Mouse (Mus musculus) midbrain, postnatal 0 days (tissue): Measurements from ENCODE around the gene Mthfd1l. TPM values are rescaled to one million over a fixed set of nuclear protein-coding genes. Genes with fewer than 3 reads are reported as not detected.

Experiments used
- ATAC-seq: fragments of 200-750 bp; cut with Nextera tagmentation; 2 replicates; pipeline ENCODE4 v1.8.0; 2017; ENCODE audit warnings: moderate number of reproducible peaks, mild to moderate bottlenecking, moderate TSS enrichment, moderate library complexity; ENCODE audit not compliant: low FRiP score
- DNase-seq: peaks from one replicate; pipeline ENCODE4 v3.0.0-alpha.2; 2015; ENCODE audit warnings: low spot score
- H3K27ac ChIP-seq: fragments of 300-500 bp; sonication (generic); 2 replicates; pipeline ENCODE4 v1.5.1; 2014; ENCODE audit warnings: low read depth, mild to moderate bottlenecking, low read length, mixed read lengths
- H3K27me3 ChIP-seq: fragments of 300-500 bp; sonication (generic); 2 replicates; pipeline ENCODE4 v1.6.1; 2014; ENCODE audit warnings: low read length, control low read depth, mixed read lengths; ENCODE audit not compliant: insufficient read depth
- H3K36me3 ChIP-seq: fragments of 300-500 bp; sonication (generic); 2 replicates; pipeline ENCODE4 v1.6.1; 2014; ENCODE audit warnings: low read length, control low read depth, mixed read lengths; ENCODE audit not compliant: insufficient read depth
- H3K4me1 ChIP-seq: fragments of 300-500 bp; sonication (generic); 2 replicates; pipeline ENCODE4 v1.6.1; 2014; ENCODE audit warnings: mild to moderate bottlenecking, control low read depth, antibody characterized with exemption, low read length, mixed read lengths; ENCODE audit not compliant: insufficient read depth
- H3K4me2 ChIP-seq: fragments of 300-500 bp; sonication (generic); 2 replicates; pipeline ENCODE4 v1.6.1; 2014; ENCODE audit warnings: low read depth, mild to moderate bottlenecking, low read length, mixed read lengths; ENCODE audit not compliant: poor library complexity, severe bottlenecking
- H3K4me3 ChIP-seq: fragments of 300-500 bp; sonication (generic); 2 replicates; pipeline ENCODE4 v1.5.1; 2014; ENCODE audit warnings: low read depth, mild to moderate bottlenecking, low read length, moderate library complexity
- H3K9ac ChIP-seq: fragments of 300-500 bp; sonication (generic); replicated peaks from 2 replicates; pipeline ENCODE4 v1.6.1; 2014; ENCODE audit warnings: mild to moderate bottlenecking, low read length, moderate library complexity, mixed read lengths; ENCODE audit not compliant: poor library complexity, severe bottlenecking
- H3K9me3 ChIP-seq: fragments of 300-500 bp; sonication (generic); 2 replicates; pipeline ENCODE4 v1.6.1; 2016; ENCODE audit warnings: low read length, control low read depth
- CTCF ChIP-seq: IDR thresholded peaks from 2 replicates; pipeline ENCODE4 v1.5.1; 2016; ENCODE audit warnings: antibody characterized with exemption, mild to moderate bottlenecking
- WGBS: fragments of 180-500 bp; shearing (Covaris S2); extraction: QIAGEN DNeasy Blood & Tissue Kit; methylation state at CpG from one replicate; pipeline ENCODE4 v1.1.7; 2014; 5-methylcytosine and 5-hydroxymethylcytosine counted together
- polyA plus RNA-seq: library from polyadenylated mRNA; unstranded; fragments of >200 nt; fragmentation: Nextera tagmentation; extraction: Ambion mirVana; gene quantifications from 2 replicates; pipeline ENCODE4 v1.2.1, GENCODE M21; 2015
- total RNA-seq: library from RNA; depleted of rRNA; stranded (reverse); fragments of >200 nt; gene quantifications from 2 replicates; pipeline ENCODE4 v1.2.3, GENCODE M21; 2014

Gene Mthfd1l
- total and polyA plus RNA-seq, 2 experiments from 2014 or later: 7.9 to 9.2 TPM

DNA sequence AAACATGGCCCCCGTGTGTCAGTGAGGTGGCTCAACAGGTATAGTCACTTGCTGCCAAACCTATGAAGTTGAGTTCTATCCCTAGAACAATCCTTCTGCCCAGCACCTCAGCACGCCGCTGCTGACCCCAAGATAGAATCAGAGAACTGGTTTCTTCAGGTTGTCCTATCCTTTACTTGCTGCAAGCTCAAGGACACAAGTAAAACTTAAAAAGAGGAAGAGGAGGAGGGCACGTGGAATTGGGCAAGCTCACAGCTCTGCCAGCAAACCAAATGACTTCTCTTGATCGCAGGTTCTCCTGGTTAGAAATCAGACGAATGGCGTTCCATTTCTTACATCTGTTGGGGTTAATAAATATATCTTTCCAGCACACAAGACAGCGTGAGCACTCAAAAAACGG is 681 bp upstream of the Mthfd1l start:
- Histone ChIP-seq H3K27ac (no peak overlapping the region), H3K4me2 (no peak overlapping the region), H3K9me3 (no peaks in the 10 kb centered on the region), H3K27me3 (no peaks in the 10 kb centered on the region), H3K4me1 (no peaks in the 10 kb centered on the region), H3K9ac (no peak overlapping the region), H3K4me3 (no peak overlapping the region), H3K36me3 (no peaks in the 10 kb centered on the region)
- WGBS: 88% methylated on average over 9 of the region's 9 CpGs
- no peak for ATAC-seq
- TF ChIP-seq CTCF: no peak
- no peak for DNase-seq

DNA sequence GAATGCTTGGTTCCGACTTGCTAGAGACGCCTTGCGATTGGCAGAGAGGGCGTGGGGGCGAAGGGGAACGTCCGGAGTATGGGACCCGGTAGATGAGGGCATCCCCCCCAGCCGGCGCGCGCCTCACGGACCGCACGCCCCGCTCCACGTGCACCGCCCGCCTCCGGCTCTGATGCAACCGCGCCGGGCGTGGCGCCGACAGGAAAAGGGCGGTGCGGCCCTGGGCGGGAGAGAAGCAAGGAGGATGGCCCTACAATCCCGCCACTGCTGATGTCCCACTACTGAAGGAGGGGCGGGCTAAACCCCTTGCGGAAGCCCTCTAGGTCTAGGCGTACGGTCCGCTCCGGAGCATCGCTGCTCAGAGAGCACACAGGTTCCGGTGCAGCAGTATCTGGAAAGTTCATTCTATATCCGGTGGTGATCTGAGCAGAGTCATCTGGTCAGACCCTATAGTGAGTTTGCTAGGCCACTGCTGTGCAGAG is 712 bp downstream of the Mthfd1l start:
- DNase-seq: peak; percentile 85
- no peaks in the 10 kb centered on the region for H3K27me3 ChIP-seq
- peak overlapping the region; percentile 86 for H3K27ac ChIP-seq
- WGBS: 0% methylated on average over 26 of the region's 39 CpGs
- no peaks in the 10 kb centered on the region for H3K4me1 ChIP-seq
- peak overlapping the region; percentile 92 for H3K4me2 ChIP-seq
- H3K4me3 ChIP-seq: peak overlapping the region; percentile 83
- peak overlapping the region; percentile 77 for H3K9ac ChIP-seq
- H3K36me3 ChIP-seq: no peaks in the 10 kb centered on the region
- no peaks in the 10 kb centered on the region for H3K9me3 ChIP-seq
- TF ChIP-seq CTCF: no peak; the same call in 1 of the 2 replicates
- ATAC-seq: peak; percentile 87

DNA sequence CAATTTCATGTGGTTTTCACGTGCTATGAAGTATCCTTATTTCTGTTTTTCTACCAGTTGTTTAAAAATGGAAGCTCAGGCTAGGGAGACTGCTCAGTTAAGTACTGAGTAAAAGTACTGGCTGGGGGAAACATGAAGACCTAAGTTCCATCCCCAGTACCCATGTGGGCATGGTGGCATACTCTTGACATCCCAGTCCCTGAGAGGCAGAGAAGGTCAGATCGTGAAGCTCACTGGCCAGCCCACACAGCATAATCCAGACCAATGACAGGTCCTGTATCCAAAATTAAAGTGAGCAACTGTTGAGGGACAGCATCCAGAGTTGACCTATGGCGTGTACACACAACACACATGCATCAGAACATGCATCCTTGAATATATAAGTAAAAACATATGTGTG is 1.5 kb downstream of the Mthfd1l start:
- no peaks in the 10 kb centered on the region for H3K27me3 ChIP-seq
- H3K36me3 ChIP-seq: no peaks in the 10 kb centered on the region
- DNase-seq (no peak), ATAC-seq (no peak)
- no peak overlapping the region for H3K9ac ChIP-seq
- TF ChIP-seq CTCF: no peak
- no peak overlapping the region for H3K4me3 ChIP-seq
- H3K9me3 ChIP-seq: no peaks in the 10 kb centered on the region
- peak overlapping the region; percentile 92; the same call in 1 of the 2 replicates for H3K4me2 ChIP-seq
- H3K4me1 ChIP-seq: no peaks in the 10 kb centered on the region
- WGBS: 77% methylated on average over 3 of the region's 3 CpGs
- no peak overlapping the region for H3K27ac ChIP-seq

DNA sequence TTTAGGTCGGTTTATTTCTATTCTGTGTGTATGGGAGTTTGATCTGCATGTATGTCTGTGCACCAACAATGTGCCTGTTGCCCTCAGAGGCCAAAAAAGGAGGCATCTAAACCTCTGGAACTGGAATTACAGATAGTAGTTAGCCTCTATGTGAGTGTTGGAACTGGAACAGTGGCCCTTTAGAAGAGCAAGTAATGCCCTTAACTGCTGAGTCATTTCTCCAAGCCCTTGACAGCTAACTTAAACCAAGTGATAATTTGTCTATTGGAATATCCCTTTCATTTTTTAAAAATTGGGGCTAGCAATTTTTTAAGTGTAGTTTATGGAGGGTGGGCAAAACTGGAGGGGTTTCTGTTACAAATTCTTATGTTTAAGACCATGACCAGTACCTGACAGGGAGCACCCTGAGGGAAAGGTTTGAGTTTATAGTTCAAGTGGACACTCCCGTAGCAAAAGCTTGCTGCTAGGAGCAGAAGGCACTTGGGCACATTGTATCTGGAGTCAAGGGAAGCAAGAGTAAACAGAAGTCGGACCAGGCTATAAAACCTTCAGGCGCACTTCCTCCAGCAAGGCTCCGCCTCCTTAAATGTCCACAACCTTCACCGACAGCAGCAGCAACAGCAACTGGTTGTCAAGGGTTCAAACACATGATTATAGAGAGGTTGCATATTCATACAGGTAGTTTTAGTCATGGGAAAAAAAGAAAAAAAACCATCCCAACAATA is 3.1 kb downstream of the Mthfd1l start:
- TF ChIP-seq CTCF: no peak
- WGBS: 86% methylated on average over 6 of the region's 6 CpGs
- no peak for DNase-seq
- no peaks in the 10 kb centered on the region for H3K4me1 ChIP-seq
- H3K27ac ChIP-seq: no peak overlapping the region
- H3K4me3 ChIP-seq: no peak overlapping the region
- no peak overlapping the region for H3K4me2 ChIP-seq
- no peak for ATAC-seq
- no peaks in the 10 kb centered on the region for H3K27me3 ChIP-seq
- H3K9me3 ChIP-seq: no peaks in the 10 kb centered on the region
- H3K36me3 ChIP-seq: peaks cover 6% of the 10 kb centered on the region
- H3K9ac ChIP-seq: no peak overlapping the region

DNA sequence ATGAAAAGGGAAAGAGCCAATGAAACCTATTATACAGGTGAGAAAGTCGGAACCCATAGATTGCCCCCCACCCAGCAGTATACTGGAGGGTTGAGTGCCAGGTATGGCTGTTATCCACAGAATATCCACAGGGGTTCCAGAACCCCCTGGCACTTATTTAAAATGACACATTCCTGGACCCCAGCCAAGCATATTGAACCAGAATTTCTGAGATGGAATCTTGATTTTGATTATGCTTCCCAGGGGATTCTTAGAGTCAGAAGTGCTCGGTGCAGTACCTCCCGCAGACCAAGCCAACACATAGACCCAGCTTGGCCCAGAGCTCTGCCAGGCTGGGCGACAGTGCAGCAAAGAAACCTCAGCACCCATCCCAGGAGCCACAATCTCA is 3.7 kb downstream of the Mthfd1l start:
- Histone ChIP-seq H3K4me3 (no peak overlapping the region), H3K9ac (no peak overlapping the region), H3K4me1 (no peaks in the 10 kb centered on the region), H3K9me3 (no peaks in the 10 kb centered on the region), H3K27me3 (no peaks in the 10 kb centered on the region), H3K4me2 (no peak overlapping the region), H3K36me3 (peaks cover 7% of the 10 kb centered on the region), H3K27ac (no peak overlapping the region)
- DNase-seq (no peak), ATAC-seq (no peak)
- TF ChIP-seq CTCF: no peak
- WGBS: 75% methylated on average over 4 of the region's 4 CpGs

DNA sequence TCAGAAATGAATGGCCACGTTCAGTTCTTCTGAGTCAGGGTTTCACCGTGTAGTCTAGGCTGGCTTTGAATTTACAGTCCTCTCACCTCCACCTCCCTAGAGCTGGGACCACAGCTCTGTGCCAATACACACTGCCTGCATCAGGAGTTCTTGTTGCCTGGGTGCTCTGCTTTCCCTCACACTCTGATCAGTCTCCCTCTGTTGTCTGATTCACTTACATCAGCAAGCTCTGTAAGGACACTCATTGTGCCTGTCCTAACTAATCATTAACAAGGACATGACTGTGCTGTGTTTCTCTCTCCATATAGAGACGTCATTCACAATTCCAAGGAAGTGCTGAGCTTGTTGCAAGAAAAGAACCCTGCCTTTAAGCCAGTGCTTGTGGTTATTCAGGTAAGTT is 5.4 kb downstream of the Mthfd1l start:
- no peak for TF ChIP-seq CTCF
- Histone ChIP-seq H3K27ac (no peak overlapping the region), H3K9ac (no peak overlapping the region), H3K4me1 (no peaks in the 10 kb centered on the region), H3K36me3 (peaks cover 7% of the 10 kb centered on the region), H3K4me2 (no peak overlapping the region), H3K4me3 (no peak overlapping the region), H3K27me3 (no peaks in the 10 kb centered on the region), H3K9me3 (no peaks in the 10 kb centered on the region)
- no peak for ATAC-seq
- WGBS: 74% methylated on average over 3 of the region's 3 CpGs
- DNase-seq: peak; percentile 29
